Mouse (Mus musculus) cerebellum, adult 9-11 months (tissue): ENCODE measurements around the gene Hoxd10.

Source experiments
- DNase-seq: peaks from one replicate; pipeline ENCODE4 v3.0.0; 2022

Gene Hoxd10

GRCm38 (mm10) chr2:74732513-74733316 is 41.0 kb downstream of the Hoxd10 start:
- DNase-seq = no peak

DNA sequence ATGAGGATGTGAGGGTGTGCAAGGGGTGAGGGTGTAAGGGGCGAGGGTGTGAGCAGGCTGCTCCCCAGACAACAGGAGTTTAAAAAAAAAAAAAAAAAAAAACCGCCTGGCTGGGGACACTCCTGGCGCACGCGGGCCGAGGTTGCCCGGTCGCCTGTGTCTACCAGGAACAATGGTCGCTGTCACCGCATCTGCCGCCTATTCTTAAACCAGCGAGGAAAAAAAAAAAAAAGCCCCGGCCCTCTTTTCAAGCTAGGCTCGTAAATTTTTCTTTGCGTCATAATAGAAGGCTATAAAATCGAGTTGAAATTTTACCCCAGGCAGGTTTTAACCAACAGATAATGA is 41.6 kb downstream of the Hoxd10 start:
- DNase-seq = no peak

GRCm38 (mm10) chr2:74733765-74734164 is 42.0 kb downstream of the Hoxd10 start:
- no peak for DNase-seq

GRCm38 (mm10) chr2:74734451-74734850 is 42.7 kb downstream of the Hoxd10 start:
- no peak for DNase-seq

DNA sequence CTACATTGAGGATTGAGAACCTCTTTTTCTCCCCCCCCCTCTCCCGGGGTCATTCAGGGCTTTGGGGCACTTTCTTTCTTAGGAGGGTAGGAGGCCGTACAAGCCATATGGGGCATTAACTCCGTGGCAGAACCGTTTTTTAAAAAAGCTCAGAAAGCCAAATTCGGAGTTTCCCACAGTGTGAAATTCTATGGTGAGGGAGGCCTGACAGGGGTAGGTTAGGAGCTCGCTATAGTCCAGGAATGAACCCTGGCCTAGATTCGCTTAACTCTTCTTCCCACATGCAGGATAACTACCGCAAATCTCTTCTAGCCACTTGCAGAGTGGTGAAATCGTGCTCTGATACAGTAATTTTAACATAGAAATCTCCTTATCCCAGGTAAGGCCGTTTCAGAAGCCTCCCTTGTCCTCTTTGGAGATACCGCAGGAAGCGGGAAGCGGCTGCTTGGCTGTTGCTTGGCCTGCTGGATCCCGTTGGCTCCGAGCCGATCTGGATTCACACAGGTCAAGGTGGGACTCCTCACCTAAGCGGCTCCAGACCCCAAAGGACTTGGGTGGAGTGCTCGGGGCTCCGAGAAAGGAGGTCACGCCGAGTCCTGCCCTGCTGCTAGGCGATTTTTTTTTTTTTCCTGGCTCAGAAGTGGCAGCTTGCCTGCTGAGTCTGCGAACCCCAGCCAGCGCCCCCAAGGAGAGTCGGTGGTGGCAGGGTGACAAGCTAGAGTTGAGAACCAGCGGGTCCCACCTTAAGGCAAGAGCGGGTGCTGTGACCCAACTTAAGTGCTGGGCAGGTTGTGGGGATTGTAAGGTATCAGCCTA is 43.5 kb downstream of the Hoxd10 start:
- no peak for DNase-seq

- DNase-seq = no peak
Observed at GRCm38 (mm10) chr2:74735851-74736687, 44.3 kb downstream of the Hoxd10 start.

DNA sequence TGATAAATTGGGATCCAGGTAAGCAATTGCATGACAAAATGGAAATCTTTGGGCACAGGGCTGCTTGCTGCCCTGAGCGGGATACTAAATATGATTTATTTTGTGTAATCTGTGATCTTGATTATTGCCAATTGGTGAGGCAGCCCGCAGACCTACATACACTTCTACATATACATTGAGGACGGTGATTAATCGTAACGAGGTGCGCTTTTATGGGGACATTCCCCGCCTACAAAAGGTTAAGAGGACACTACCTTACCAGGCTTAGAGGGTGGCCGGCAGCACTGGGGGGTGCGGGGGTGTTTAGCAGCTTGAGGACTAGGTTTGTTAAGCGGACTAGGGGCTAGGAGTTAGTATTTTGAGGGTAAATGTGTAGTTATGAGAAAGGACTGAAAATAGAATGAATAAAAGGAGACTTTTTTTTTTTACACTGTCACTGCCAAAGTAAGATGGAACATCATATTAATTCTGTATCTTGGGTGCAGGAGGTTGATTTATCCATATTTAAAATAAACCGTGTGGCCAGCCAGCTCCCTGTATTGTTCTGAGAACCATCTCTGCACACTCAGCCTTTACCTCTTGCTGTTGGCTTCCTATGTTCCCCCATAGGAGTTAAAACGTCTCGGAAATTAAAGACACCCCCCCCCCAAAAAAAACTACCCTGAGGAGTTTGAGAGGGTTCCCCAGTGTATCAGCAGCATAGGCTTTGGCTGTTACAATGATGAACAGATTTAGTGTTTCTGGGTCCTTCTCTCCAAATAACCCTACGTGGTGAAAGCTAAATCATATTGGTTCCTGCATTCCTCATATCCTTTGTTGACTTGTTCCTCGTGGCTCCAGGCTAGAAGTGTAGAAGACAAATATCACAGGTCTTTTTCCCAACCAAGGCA is 45.2 kb downstream of the Hoxd10 start:
- no peak for DNase-seq

DNA sequence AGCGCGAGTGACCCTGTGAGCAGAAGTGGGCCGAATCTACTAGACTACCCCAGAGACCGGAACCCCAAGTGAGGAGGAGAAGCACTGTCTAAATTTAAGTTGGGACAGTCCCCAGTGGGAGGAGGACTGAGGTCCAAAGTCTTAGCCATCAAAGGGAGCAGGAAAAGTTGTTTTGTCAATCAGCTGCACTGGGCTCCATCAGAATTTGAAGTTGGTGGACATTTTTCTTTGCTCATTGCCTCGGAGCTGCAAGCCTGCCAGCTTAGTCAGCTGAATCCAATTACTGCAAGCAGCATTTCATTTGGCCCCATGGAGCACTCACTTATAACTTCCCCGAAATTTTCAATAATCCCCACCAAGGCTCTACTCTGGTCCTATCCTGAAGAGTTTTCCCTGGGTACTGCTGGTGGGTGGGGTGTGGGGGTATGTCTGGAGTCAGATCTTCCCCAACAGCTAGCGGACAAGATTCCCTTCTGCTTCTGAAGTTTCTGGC is 45.9 kb downstream of the Hoxd10 start:
- DNase-seq = no peak

- no peak for DNase-seq
Observed at GRCm38 (mm10) chr2:74738623-74739475, 47.1 kb downstream of the Hoxd10 start.

DNA sequence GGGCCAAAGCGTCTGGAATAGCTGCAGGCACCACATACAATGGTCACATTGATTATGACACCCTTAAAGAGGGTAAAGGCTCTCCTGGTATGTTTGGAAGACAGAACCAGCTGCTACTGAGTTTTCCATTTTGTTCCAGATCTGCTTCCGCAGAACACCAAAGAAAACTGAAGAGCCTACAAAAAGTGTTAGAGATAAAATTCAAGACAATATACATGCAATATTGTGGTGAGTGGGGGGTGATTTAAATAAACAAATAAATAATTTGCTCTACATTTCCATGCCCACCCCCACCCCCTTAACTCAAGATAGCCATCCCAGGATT is 47.7 kb downstream of the Hoxd10 start:
- no peak for DNase-seq

- no peak for DNase-seq
Observed at GRCm38 (mm10) chr2:74739869-74740268, 48.1 kb downstream of the Hoxd10 start.

DNA sequence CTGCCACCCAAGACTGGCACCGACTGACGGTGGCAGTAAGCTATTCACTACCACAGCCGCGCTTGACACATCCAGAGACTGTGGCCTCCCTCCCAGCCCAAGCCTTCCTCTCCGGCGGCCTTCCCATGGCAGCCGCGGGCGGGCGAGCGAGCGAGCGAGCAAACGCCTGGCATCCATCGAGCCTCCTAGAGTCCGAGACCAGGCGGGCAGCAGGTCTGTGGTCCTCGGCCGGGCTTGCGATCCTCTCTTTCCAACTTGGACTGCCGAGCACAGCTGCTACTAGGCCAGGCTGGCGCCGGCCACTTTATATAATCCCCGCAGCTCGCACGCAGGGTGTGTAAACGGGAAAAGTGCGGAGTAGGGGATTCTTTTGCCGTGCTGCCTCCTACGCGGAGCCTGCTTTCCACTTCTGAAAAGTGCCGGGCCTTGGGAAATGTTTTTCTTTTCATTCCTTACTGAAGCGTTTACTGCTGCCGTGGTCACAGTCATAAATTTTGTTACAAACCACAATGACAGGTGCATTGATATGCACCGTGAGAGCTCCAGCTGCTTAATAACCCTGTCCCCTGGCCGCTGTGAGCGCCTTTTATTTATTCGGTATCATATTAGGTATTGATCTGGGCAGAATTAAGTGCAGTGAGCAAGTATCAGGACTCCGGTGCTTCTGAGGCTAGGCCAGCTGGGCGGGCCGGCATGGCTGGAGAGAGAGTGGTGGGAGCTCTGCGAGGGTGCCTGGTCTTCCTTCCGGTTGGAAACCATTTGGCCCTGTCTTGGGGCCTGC is 48.8 kb downstream of the Hoxd10 start:
- DNase-seq = no peak

DNA sequence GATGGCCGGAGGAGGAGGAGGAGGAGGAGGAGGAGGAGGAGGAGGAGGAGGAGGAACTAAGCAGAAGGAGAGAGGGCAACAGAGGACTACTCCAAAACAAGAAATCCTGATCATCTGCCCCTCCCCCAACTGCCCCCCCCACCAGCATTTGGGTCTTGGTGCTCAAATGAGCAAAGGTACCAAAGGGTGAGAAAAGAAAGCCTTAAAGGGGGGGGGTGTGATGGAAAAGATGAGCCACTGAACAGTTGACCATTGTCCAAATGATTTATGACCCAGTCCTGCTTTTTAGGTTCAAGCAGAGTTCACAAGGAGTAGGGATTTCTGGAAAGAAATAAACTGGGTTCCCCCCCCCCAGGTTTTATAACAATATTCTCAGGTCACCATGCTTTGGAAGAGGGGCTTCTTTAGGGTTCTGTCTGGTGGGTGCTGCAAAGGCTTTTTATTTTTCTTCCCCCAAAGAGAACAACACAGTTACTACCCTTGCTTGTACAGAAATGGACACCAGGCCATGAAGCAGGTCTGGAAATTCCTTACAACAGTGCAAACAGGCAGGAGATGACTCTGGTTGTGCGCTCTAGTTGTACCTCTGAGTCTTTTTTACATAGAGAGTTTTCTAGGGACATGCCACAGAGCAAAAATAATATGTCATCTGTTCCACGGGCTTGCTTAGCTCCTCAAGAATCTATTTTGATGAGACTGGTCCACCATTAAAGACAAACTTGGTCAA is 49.7 kb downstream of the Hoxd10 start:
- DNase-seq = no peak

GRCm38 (mm10) chr2:74741979-74742277 is 50.2 kb downstream of the Hoxd10 start:
- no peak for DNase-seq
